Mouse (Mus musculus) right cerebral cortex, adult 18-20 months (tissue): ENCODE measurements at regions not wholly inside any gene's neighbourhood (a gene's known extent, or its start where the extent isn't known, plus 50 kb on each side); places are given as distances from the start of the nearest gene placed in this dataset.

Experiments
- DNase-seq: peaks from one replicate; pipeline ENCODE4 v3.0.0; 2022; ENCODE audit warnings: mixed read lengths

- no peak for DNase-seq
These were observed 150.4 kb downstream of the Cpe start for GRCm38 (mm10) chr8:64542501-64542900.

GRCm38 (mm10) chr8:64539846-64540472 lies 152.9 kb downstream of the Cpe start:
- no peak for DNase-seq

- no peak for DNase-seq
These were observed 161.1 kb downstream of the Cpe start for GRCm38 (mm10) chr8:64531780-64532179.

- DNase-seq: no peak
These were observed 170.3 kb downstream of the Cpe start for GRCm38 (mm10) chr8:64522441-64523102.

- peak; percentile 3 for DNase-seq
These were observed 173.2 kb downstream of the Cpe start for GRCm38 (mm10) chr8:64519650-64520049.

- no peak for DNase-seq
These were observed 176.9 kb downstream of the Cpe start for GRCm38 (mm10) chr8:64515923-64516322.

GRCm38 (mm10) chr8:64497281-64498060 lies 195.4 kb downstream of the Cpe start:
- no peak for DNase-seq

- DNase-seq: no peak
These were observed 196.3 kb downstream of the Cpe start for GRCm38 (mm10) chr8:64496333-64497213.

- no peak for DNase-seq
These were observed 201.3 kb downstream of the Cpe start for GRCm38 (mm10) chr8:64491561-64491960.

- no peak for DNase-seq
These were observed 204.8 kb downstream of the Cpe start for GRCm38 (mm10) chr8:64488057-64488456.

GRCm38 (mm10) chr8:64473276-64473675 lies 219.6 kb downstream of the Cpe start:
- no peak for DNase-seq

GRCm38 (mm10) chr8:64472801-64473270 lies 220.0 kb downstream of the Cpe start:
- DNase-seq: no peak

GRCm38 (mm10) chr8:64461136-64461535 lies 231.7 kb downstream of the Cpe start:
- no peak for DNase-seq

- DNase-seq: no peak
These were observed 235.9 kb downstream of the Cpe start for GRCm38 (mm10) chr8:64456970-64457369.

- DNase-seq: no peak
These were observed 238.1 kb downstream of the Cpe start for GRCm38 (mm10) chr8:64454736-64455135.

GRCm38 (mm10) chr8:64445366-64445765 lies 239.3 kb upstream of the Tll1 start:
- no peak for DNase-seq

- DNase-seq: no peak
These were observed 238.4 kb upstream of the Tll1 start for GRCm38 (mm10) chr8:64444429-64444828.

GRCm38 (mm10) chr8:64438489-64438888 lies 232.4 kb upstream of the Tll1 start:
- DNase-seq: no peak

GRCm38 (mm10) chr8:64434648-64435047 lies 228.6 kb upstream of the Tll1 start:
- DNase-seq: no peak

- no peak for DNase-seq
These were observed 216.8 kb upstream of the Tll1 start for GRCm38 (mm10) chr8:64422850-64423214.

GRCm38 (mm10) chr8:64422200-64422849 lies 216.3 kb upstream of the Tll1 start:
- DNase-seq: no peak

GRCm38 (mm10) chr8:64421502-64422199 lies 215.6 kb upstream of the Tll1 start:
- DNase-seq: no peak
